Mouse (Mus musculus) ovary, postnatal 10 days (tissue): ENCODE results near the gene N4bp1.

Experiments used
- DNase-seq: peaks from one replicate; pipeline ENCODE4 v3.0.0; 2022; ENCODE audit warnings: low spot score

N4bp1 gene

GRCm38 (mm10) chr8:86824735-86825134, 60.3 kb downstream of the N4bp1 start:
- no peak for DNase-seq

DNA sequence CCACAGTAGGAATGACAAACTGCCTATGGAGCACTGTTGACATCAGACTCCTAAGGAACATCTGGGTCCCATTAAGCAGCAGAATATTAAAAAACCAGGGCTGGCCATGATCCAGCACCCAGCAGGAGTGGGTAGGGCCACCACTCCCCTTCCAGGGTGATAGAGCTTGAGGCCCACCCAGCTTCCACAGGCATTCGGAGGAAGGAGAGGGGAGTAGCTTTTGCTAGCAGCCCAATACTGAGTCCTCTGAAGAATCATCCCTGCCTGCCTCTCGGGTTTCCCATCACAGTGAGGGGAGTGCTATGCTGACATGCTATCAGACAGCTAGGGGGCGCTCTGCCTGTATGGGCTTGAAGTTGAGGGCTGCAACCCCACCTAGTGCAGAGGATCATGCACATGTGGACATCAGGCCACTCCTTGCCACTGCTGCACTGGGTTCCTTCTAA, 64.3 kb downstream of the N4bp1 start:
- DNase-seq, result no peak

DNA sequence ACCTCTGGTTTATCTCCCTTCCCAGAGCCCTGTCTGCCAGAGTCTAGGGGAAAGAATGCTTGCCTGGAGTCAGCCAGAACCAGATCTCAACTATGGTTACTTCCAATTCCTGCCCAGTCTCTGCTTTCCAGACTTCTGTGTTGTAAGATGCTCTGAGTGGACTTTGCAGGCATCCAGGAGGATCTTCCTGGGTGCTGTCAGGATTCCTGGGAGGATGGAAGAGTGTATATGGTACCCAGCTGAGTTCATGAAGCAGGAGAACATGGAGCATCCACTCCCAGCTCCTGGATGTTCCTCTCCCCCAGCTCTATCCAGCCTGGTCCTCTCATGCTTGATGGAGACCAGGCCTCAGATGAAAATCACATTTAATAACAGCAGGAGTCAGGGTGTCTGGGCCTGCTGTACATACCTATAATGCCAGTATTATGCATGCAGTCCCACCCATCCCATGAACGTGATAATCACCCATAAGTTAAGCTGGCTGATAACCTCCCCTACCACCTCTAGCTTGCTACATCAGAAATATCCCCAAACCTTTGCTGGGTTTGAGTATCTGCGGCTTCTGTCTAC, 64.8 kb downstream of the N4bp1 start:
- DNase-seq, result no peak

GRCm38 (mm10) chr8:86819426-86819825, 65.6 kb downstream of the N4bp1 start:
- no peak for DNase-seq

DNA sequence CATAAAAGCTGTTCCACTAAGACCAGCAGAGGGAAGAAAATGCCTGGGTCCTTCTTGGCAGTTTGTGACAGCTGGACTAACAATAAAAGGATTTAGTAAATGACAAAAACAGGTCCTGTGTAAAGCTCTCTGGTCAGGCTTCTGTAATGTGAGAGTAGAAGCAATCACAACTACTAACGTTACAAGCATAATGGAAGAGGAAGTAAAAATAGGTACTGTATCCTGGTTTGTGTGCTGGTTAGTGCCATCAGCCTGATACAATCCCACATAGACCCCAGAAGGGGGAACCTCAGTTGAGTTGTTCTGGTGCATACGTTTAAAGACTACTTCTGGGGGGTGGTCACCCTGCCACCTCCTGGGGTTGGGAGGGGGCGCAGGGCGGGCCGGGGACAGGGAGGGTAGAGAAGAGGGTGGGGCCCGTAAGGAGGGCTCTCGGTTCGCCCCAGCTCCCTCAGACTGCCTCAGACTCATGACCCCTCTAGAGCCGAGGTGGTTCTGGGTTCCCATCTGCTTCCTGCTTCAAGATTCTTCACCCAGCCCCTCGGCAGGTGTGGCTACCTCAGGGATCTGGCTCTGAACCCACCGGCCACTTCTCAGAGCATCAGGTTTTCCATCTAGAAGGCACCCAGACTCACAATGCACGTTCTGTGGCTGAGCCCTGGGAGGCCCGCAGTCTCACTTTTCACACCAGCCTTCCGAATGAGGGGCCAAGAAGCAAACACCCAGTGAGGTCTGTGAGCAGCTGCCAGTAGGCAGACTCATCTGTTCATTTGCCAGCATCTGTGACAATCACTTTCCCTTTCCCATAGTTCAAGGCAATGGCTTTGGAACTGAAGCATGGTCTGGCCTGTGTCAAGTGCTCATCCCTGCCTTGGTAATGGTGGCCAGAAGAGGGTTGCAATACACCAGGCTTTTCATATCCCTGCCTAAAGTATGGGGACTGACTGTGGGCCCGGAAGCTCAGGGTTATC, 75.8 kb downstream of the N4bp1 start:
- no peak for DNase-seq

DNA sequence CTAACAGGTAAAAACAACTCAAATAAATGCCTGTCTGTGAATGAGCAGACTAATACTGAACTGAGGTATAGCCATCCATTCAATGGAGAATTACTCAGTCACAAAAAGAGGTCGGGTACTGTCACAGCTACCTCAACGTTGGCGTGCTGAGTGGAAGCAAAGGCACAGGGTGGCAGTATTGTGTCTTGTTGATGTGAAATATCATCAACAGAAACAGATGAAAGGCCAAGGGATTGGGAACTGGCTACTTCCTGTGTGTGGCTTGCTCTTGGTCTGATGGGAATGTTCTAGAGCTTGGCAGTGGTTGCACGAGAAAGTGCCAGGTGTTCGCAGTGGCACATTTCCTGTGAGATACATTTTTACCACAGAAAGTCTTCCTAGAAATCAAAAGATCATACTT, 76.8 kb downstream of the N4bp1 start:
- no peak for DNase-seq

GRCm38 (mm10) chr8:86801988-86802387, 83.1 kb downstream of the N4bp1 start:
- DNase-seq, result no peak

GRCm38 (mm10) chr8:86800966-86801365, 84.1 kb downstream of the N4bp1 start:
- DNase-seq, result no peak

GRCm38 (mm10) chr8:86798141-86798540, 86.9 kb downstream of the N4bp1 start:
- no peak for DNase-seq

- no peak for DNase-seq
Measured at GRCm38 (mm10) chr8:86797705-86798104, 87.4 kb downstream of the N4bp1 start.

DNA sequence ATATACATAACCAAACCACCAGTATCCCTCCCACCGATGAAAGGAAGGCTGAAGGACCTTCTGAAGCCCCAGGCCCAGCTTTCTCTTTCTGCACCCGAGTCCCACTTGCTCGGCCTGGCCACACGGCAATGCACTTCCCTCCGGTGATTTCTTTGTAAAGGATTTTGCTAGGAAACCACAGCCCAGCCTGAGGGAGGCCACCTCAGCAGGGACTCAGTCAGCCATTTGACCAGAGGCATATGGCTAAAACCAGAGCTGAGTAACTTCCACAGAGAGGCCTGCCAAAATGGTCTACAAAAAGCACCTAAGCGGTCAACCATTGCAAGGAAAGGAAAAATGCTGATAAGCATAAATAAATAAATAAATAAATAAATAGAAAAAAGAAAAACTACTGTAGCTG, 90.3 kb downstream of the N4bp1 start:
- DNase-seq, result no peak

DNA sequence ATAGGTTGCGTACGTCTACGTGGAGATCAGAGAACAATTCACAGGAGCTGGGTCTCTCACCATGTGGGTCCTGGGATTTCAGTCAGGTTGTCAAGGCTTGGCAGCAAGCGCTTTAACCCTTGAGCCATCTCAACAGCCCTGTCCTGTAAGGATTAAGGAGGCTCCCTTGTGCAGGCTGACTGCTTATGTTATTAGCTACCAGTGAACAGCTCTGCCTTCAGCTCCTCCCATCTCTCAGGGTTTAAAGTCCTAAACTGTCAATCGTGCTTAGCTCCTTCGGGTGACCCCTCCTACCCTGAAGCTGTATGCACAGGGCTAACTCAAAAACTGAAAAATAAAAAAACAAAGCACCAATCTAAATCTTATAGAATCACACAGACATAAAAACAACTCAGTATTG, 93.5 kb downstream of the N4bp1 start:
- DNase-seq, result no peak

DNA sequence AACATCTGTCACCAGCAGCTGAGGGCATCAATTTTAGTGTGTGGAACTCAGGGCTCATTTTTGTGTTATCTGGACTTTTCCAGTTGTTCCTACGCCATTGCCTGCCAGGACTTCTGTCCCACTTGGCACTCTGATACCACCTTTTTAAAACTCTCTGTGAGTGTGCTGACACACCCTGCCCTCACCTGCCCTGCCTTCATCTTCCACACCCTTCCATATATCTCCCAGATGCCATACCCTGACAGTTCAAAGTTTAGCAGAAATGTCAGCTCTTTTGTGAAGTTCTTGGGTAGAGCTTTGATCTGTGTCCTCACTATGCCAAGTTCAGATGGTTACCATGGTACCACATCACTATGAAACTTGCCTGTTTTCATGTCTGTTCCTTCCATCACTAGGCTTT, 95.5 kb downstream of the N4bp1 start:
- DNase-seq, result no peak

DNA sequence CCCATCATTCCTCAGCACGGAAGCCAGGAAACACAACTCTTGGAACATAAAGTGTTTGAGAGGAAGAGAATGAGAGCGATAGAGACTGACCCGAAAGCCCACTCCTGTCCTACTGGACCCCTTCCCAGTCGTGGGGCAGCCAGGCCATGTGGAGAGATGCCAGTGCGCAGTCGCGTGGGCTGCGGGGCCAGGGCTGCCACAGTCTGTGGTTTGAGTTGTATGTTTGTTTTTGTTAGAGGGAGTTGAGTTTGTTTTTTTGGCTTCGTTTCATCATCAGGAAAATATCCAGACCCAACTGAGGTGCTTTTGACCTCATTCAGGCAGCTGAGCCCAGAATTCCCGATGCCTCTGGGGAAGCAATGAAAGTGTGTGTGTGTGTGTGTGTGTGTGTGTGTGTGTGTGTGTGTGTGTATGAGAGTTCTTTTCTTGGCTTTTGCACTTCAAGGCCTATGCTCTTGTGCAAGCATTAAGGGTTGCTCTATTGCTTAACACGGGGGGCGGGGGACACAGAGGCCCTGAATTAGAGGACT, 97.1 kb downstream of the N4bp1 start:
- DNase-seq, result peak; percentile 43

DNA sequence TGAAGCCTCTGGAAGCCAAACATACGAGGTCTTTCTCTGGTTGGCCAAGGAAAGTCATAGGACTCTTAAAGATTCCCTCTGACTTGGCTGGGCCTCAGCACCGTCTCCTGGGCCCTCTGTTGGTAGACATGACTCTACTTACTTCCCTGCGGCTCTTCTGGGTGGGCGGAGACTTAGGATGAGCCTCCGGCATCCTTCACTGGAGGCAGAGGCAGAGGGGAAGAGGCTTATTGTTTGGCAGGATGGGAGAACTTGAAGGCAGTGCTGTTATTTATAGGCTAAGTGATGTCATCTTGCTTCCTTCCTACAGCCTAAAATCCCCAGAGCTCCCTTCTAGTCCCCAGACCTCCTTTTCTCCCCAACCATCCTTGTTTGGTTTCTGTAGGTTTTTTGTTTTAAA, 98.6 kb downstream of the N4bp1 start:
- DNase-seq, result no peak

DNA sequence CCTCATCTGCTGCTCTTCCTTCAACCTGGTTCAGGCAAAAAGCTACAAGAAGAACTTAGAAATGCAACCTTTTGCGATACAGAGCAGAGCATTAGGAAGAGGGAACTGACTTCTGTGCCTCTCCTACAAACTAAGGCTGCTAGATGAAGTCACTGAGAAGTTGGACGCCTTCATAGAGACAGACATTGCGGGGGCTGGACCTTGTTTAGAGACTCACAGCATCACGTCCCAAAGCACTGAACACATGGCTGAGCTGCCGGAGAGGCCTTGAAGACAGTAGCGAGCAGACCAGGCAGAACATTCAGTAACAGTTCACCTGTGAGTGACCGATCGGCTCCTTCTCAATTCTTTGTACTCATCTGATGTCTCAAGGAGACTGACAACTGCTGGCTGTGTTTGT, 104.0 kb downstream of the N4bp1 start:
- no peak for DNase-seq

DNA sequence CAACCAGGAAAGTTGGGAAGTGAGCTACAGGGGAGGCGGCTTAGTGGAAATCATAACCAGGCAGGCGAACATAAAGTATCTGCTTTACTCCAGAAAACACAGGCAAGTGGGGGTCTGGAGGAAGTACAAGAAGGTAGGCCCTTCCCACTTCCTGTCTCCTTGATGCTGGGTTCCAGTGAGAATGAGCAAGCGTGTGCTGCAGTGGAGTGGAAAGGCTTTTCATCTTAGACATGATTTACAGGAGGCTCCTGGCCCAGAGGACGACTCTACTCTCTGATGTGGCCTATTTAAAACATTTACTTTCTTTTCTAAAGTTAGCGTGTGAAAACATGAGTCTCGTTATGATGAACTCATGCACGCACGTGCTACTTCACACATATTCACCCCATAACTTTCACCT, 105.9 kb downstream of the N4bp1 start:
- no peak for DNase-seq

GRCm38 (mm10) chr8:86769945-86770715, 114.9 kb downstream of the N4bp1 start:
- DNase-seq, result no peak

GRCm38 (mm10) chr8:86768499-86768898, 116.6 kb downstream of the N4bp1 start:
- no peak for DNase-seq

DNA sequence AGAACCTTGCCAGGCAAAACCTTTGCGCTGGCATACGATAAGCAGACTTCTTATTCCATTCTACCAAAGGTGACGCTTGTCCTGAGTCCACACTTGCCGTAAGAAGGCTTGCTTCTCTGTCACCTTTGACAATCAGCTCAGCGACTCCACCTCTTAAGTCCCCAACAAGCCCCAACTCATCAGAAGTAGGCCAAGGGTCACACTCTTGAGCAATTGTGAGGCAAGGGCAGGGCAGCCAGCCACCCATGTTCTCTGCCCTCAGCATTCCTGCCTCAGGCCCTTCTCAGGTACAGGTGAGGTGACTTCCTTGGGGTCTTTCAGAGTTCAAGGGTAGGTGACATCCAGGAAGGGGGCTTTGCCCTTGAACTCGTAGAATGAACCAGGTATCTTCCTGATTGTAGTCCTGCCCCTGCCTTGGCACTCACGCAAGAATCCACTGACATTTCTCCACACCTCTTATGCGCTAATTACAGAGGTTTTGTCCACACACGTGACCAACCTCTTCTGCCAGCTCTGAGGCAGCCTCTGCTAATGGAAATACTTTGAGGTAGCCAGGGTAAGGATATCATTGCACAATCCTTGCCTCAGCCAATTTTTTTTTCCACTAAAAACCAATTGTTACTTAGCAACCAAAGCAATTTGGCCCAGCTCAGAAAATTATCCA, 118.4 kb downstream of the N4bp1 start:
- no peak for DNase-seq

DNA sequence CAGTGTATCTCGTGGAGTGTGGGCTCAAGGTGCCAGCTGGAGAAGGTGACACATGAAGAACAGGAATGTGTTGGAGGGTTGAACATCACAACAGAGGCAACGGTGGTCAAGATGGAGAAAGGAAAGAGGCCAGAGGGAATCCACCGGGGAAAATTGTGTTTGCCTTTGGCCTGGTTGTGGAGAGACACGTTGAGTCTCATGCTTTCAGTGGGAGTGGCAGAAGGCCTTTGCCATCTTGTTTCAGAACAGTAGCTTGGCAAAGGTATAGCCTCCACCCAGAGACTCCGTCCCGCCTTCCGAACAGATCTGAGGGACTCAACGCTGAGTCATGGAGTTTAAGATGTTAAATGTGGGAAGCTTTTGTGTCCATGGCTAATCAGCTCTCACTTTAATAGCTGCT, 119.4 kb downstream of the N4bp1 start:
- DNase-seq, result no peak

DNA sequence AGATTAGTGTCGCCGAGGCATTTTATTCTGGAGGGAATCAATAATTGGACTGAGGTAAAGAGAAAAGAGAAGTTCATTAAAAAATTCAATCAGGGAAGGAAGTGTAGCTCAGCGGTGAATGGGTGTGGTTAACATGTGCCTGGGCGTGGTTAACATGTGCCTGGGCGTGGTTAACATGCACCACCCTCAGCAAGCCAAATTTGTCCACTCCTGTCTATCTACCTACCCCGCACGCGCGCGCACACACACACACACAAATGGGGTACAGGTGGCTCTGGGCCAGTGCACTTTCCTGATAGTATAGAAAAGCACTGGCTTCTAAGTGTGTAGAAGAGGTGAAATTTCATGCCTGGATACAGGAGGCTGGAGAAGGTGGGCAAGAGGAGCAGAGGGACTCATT, 119.9 kb downstream of the N4bp1 start:
- no peak for DNase-seq
